ENCODE assay signal across 28 mouse cellular contexts in the genomic region with DNA sequence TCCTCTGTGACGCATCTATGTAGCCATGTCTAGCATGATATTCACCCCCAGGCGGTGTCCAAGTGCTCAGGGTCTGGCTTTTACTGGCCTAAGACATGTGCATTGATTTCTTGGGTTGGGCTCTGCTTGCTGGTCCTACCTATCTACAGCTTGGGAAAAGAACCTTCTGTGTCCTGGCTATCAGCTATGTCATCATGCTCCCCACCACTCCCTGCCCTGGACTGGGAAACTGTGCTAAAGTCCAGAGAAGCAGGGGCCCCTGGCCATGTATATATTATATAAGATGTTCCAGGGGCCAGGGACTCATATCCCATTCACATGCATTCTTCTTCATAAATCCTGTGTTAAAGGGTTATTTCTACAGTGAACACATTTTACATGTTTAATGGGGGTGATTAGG.
DNase-seq lines count a peak whose midpoint lies in the region; ATAC-seq and TF ChIP-seq lines count a peak whose summit lies in the region.
"Had no signal": no experiment of that assay in that cellular context is flagged by ENCODE, and none has a peak within 500 bp of the region (broad histone marks: within the 10 kb centered on the region; RNA-seq: fewer than 3 reads in every experiment).

No protein-coding gene starts in this region.

- no peak overlapping the region for H3K27ac ChIP-seq in lung, embryonic 15.5 days
- H3K27ac ChIP-seq in intestine, embryonic 15.5 days = no peak overlapping the region
- H3K27ac ChIP-seq in intestine, postnatal 0 days (ENCODE audit: low read depth, low read length) = no peak overlapping the region
- H3K27ac ChIP-seq in kidney, adult 2 months (ENCODE audit: insufficient read depth, low read depth, low read length) = no peak overlapping the region
- H3K27ac ChIP-seq: embryonic facial prominence, embryonic 13.5 days; embryonic facial prominence, embryonic 15.5 days; forebrain, embryonic 10.5 days; forebrain, embryonic 12.5 days had no signal

- no peak overlapping the region for H3K9ac ChIP-seq in lung, embryonic 15.5 days
- H3K9ac ChIP-seq in intestine, embryonic 15.5 days = no peak overlapping the region
- H3K9ac ChIP-seq in intestine, postnatal 0 days (ENCODE audit: low read depth, low read length) = no peak overlapping the region
- H3K9ac ChIP-seq: embryonic facial prominence, embryonic 13.5 days; embryonic facial prominence, embryonic 15.5 days; forebrain, embryonic 12.5 days had no signal

- no peak overlapping the region for H3K4me3 ChIP-seq in lung, embryonic 15.5 days
- H3K4me3 ChIP-seq in intestine, embryonic 15.5 days (replicated peaks) = no peak overlapping the region
- H3K4me3 ChIP-seq in intestine, postnatal 0 days (ENCODE audit: low read depth, low read length) = no peak overlapping the region
- no peak overlapping the region for H3K4me3 ChIP-seq in kidney, adult 2 months (ENCODE audit: insufficient read depth, low read depth, low read length)
- H3K4me3 ChIP-seq: embryonic facial prominence, embryonic 13.5 days; embryonic facial prominence, embryonic 15.5 days; erythroblast, embryonic 14.5 days; forebrain, embryonic 10.5 days; forebrain, embryonic 12.5 days had no signal

- H3K36me3 ChIP-seq in lung, embryonic 15.5 days = no peaks in the 10 kb centered on the region
- no peaks in the 10 kb centered on the region for H3K36me3 ChIP-seq in intestine, embryonic 15.5 days
- H3K36me3 ChIP-seq in intestine, postnatal 0 days (ENCODE audit: control insufficient read depth, insufficient read depth) = no peaks in the 10 kb centered on the region
- H3K36me3 ChIP-seq in kidney, adult 2 months (ENCODE audit: control insufficient read depth, insufficient read depth, low read length) = no peaks in the 10 kb centered on the region
- H3K36me3 ChIP-seq: embryonic facial prominence, embryonic 13.5 days; embryonic facial prominence, embryonic 15.5 days; forebrain, embryonic 10.5 days; forebrain, embryonic 12.5 days; G1E had no signal

- no peak for DNase-seq in lung, postnatal 14 days
- no peak for DNase-seq in kidney, adult 2 months
- no peak for DNase-seq in spleen, postnatal 10 days (ENCODE audit: low spot score in 2 of 2)
- DNase-seq: adrenal gland, adult 2 months; adrenal gland, postnatal 10 days; adrenal gland, postnatal 25 days; B cell, adult 2 months; cerebellum, adult 11 months; cerebellum, adult 18-20 months; cerebellum, adult 8-10 months; cerebellum, adult 9-11 months; cerebellum, postnatal 14 days; cerebellum, postnatal 36 days; embryo, embryonic 11 days had no signal

- no peaks in the 10 kb centered on the region for H3K9me3 ChIP-seq in lung, embryonic 15.5 days
- H3K9me3 ChIP-seq in intestine, embryonic 15.5 days = no peaks in the 10 kb centered on the region
- no peaks in the 10 kb centered on the region for H3K9me3 ChIP-seq in intestine, postnatal 0 days (ENCODE audit: control insufficient read depth)
- H3K9me3 ChIP-seq: embryonic facial prominence, embryonic 13.5 days; embryonic facial prominence, embryonic 15.5 days; forebrain, embryonic 10.5 days; forebrain, embryonic 12.5 days; G1E had no signal

- no peaks in the 10 kb centered on the region for H3K27me3 ChIP-seq in lung, embryonic 15.5 days
- H3K27me3 ChIP-seq in intestine, embryonic 15.5 days (replicated peaks) = no peaks in the 10 kb centered on the region
- no peaks in the 10 kb centered on the region for H3K27me3 ChIP-seq in intestine, postnatal 0 days (replicated peaks; ENCODE audit: control insufficient read depth, insufficient read depth, low read length)
- H3K27me3 ChIP-seq in kidney, adult 2 months (replicated peaks; ENCODE audit: control insufficient read depth, insufficient read depth, low read length) = no peaks in the 10 kb centered on the region
- H3K27me3 ChIP-seq: CH12.LX; embryonic facial prominence, embryonic 13.5 days; embryonic facial prominence, embryonic 15.5 days; forebrain, embryonic 12.5 days; Patski had no signal

- no peak overlapping the region for H3K4me2 ChIP-seq in lung, embryonic 15.5 days
- no peak overlapping the region for H3K4me2 ChIP-seq in intestine, embryonic 15.5 days (replicated peaks)
- no peak overlapping the region for H3K4me2 ChIP-seq in intestine, postnatal 0 days (replicated peaks; ENCODE audit: low read depth)
- H3K4me2 ChIP-seq: embryonic facial prominence, embryonic 13.5 days; embryonic facial prominence, embryonic 15.5 days; forebrain, embryonic 12.5 days had no signal

- TF ChIP-seq CTCF in intestine, postnatal 0 days (IDR thresholded peaks at IDR 0.05; ENCODE audit: low read depth) = no peak
- TF ChIP-seq CTCF in kidney, adult 2 months (conservative IDR thresholded peaks at IDR 0.05; ENCODE audit: insufficient read depth, insufficient read length, low read depth, low read length) = no peak

- TF ChIP-seq POLR2A in kidney, adult 2 months (IDR thresholded peaks at IDR 0.05; ENCODE audit: low read depth, low read length) = no peak

- 92% methylated on average over 2 of the region's 2 CpGs for WGBS in lung, embryonic 15.5 days
- 94% methylated on average over 2 of the region's 2 CpGs for WGBS in intestine, embryonic 15.5 days
- 84% methylated on average over 2 of the region's 2 CpGs for WGBS in intestine, postnatal 0 days
- 100% methylated on average over 2 of the region's 2 CpGs for WGBS in kidney, adult 2 months

- ATAC-seq in lung, embryonic 15.5 days (ENCODE audit: borderline replicate concordance, extremely low read depth, low FRiP score, low TSS enrichment) = 0 out of 2 replicates have a peak, but pooled peaks have one; percentile 11
- ATAC-seq in intestine, embryonic 15.5 days = peak; percentile 92
- ATAC-seq in intestine, postnatal 0 days = peak; percentile 65; the same call in 1 of the 2 replicates
- ATAC-seq: CD4-positive, CD25-positive, alpha-beta regulatory T cell, adult 4 months; forebrain, embryonic 14.5 days; forebrain, embryonic 16.5 days; Patski had no signal

- H3K4me1 ChIP-seq in lung, embryonic 15.5 days = no peaks in the 10 kb centered on the region
- 0 out of 2 replicates have a peak, but pooled peaks cover 7% of the 10 kb centered on the region for H3K4me1 ChIP-seq in intestine, embryonic 15.5 days (replicated peaks)
- peaks cover 4% of the 10 kb centered on the region for H3K4me1 ChIP-seq in intestine, postnatal 0 days (replicated peaks; ENCODE audit: control insufficient read depth, insufficient read depth, low read length)
- no peaks in the 10 kb centered on the region for H3K4me1 ChIP-seq in kidney, adult 2 months (ENCODE audit: control insufficient read depth, insufficient read depth, low read length)
- H3K4me1 ChIP-seq: forebrain, embryonic 10.5 days; forebrain, embryonic 12.5 days had no signal

Comparison
In these comparisons a context has a peak if more than half of its experiments do, and no peak if none do; other contexts are left out.
1. ATAC-seq: peak in every context shown above with its lines; median percentile 92 in intestine, embryonic 15.5 days; 65 in intestine, postnatal 0 days; 11 in lung, embryonic 15.5 days.